Mouse (Mus musculus) adrenal gland, adult 18-20 months (tissue): ENCODE data around the gene Gm6890. TPM values are rescaled to one million over a fixed set of nuclear protein-coding genes. Genes with fewer than 3 reads are reported as not detected.
"Not testable (repeated sequence)": the region's sequence is repeated elsewhere in the genome, so short reads cannot be mapped to it uniquely, and the experiment has no call there.

Experiments
- DNase-seq, 2 experiments: peaks; one replicate each; pipeline ENCODE4 v3.0.0; 2021 to 2022; ENCODE audit warnings: low spot score in 2 of 2
- long read RNA-seq, 2 experiments: library from polyadenylated mRNA; stranded (forward); transcript quantifications; one replicate each; pipeline ENCODE4 v2.0.0; 2021
- total RNA-seq, 2 experiments: library from RNA; stranded (reverse); gene quantifications; 1 replicate in 1 of 2; 2 replicates in 1 of 2; pipeline ENCODE4 v1.2.3; 2021

Gm6890 gene
- total RNA-seq = not detected
- long read RNA-seq, experiment 1 = 0 reads
- long read RNA-seq, experiment 2 = 0 reads

GRCm38 (mm10) chrX:74740627-74741026 lies at the start of gene Gm6890:
Gm6890 (plus strand) TSS chrX:74740927.
- DNase-seq = not testable (repeated sequence)

GRCm38 (mm10) chrX:74726195-74726594 lies 14.5 kb upstream of the Gm6890 start:
- not testable (repeated sequence) for DNase-seq

GRCm38 (mm10) chrX:74770715-74771114 lies 30.0 kb downstream of the Gm6890 start:
- DNase-seq = not testable (repeated sequence)

Other genes with a start within 250 kb of the Gm6890 start
- gene Olfr1326-ps1, start 166.0 kb upstream of the Gm6890 start, total RNA-seq = not detected
- gene Olfr1325, start 148.2 kb upstream of the Gm6890 start, total RNA-seq = not detected
- not detected for gene Gm5640, start 95.3 kb upstream of the Gm6890 start, total RNA-seq
- gene Gm5936, start 96.3 kb downstream of the Gm6890 start, total RNA-seq = not detected